Comparison of ENCODE assay signal across 9 mouse cellular contexts in the genomic region with DNA sequence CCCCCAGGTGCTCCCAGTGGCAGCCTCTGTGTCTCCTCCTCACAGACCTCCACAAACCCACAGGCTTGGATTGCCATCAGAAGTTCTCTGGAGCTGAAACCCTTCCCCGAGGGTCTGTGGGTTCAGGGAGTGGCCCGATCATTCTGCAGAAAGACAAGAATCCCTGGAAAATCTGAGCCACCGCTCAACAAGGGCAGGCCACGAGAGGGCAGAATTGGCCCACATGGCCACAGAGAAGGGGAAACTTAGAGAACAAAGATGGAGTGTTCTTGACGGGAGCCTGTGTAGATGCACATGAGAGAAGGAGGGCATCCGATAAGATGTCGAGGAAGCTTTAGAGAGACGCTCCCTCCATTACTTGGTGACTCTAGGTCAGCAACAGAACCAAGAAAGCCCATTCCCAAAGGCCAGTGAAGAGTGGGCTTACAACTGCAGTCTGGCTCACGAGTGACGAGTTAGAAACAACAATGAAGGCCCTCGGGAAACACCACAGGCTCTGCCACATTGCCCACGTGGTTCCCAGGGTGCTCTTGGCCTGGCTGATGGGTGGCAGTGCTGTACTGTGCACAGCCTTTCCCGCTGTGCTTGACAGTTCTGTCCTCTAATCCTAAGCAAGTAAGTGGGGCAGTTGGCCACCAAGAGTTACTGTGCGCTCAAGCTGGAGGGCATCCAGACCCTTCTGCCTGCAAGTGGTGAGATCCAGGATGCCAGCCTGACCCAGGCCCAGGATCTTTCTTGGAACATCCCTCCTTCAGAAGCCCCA. TPM values are rescaled to one million over a fixed set of nuclear protein-coding genes. Genes with fewer than 3 reads are reported as not detected.
DNase-seq lines count a peak whose midpoint lies in the region; TF ChIP-seq lines count a peak whose summit lies in the region.
"Had no signal": no experiment of that assay in that cellular context is flagged by ENCODE, and none has a peak within 500 bp of the region (broad histone marks: within the 10 kb centered on the region; RNA-seq: fewer than 3 reads in every experiment).

No protein-coding gene starts in this region.

- H3K27ac ChIP-seq in bone marrow, adult 2 months (ENCODE audit: control insufficient read depth, insufficient read depth, low read depth, low read length, poor library complexity): no peak overlapping the region
- peak overlapping the region; percentile 43 for H3K27ac ChIP-seq in layer of hippocampus, adult 2 months
- H3K27ac ChIP-seq: embryonic facial prominence, embryonic 13.5 days had no signal

- H3K4me3 ChIP-seq in bone marrow, adult 2 months (replicated peaks; ENCODE audit: control insufficient read depth, low read depth, low read length): no peak overlapping the region
- 0 out of 2 replicates have a peak overlapping the region, but pooled peaks have one; percentile 13 for H3K4me3 ChIP-seq in layer of hippocampus, adult 2 months
- H3K4me3 ChIP-seq: embryonic facial prominence, embryonic 13.5 days had no signal

- DNase-seq in kidney, adult 18-20 months: peak; percentile 23
- no peak for DNase-seq in kidney, adult 11 months
- peak; percentile 31 for DNase-seq in ES-CJ7 (ENCODE audit: low read depth, low spot score)
- DNase-seq in layer of hippocampus, adult 2 months (ENCODE audit: low spot score in 2 of 2): peak; percentile 53 to 61
- DNase-seq in retina, postnatal 1 day: peak; percentile 84
- DNase-seq in thymus, postnatal 14 days: no peak

- no peak for TF ChIP-seq POLR2A in bone marrow, adult 2 months (IDR thresholded peaks at IDR 0.05; ENCODE audit: borderline replicate concordance, control insufficient read depth, low read depth, low read length)

- WGBS in bone marrow, adult 2 months: 69% methylated on average over 14 of the region's 14 CpGs

- no peaks in the 10 kb centered on the region for H3K4me1 ChIP-seq in bone marrow, adult 2 months (ENCODE audit: control insufficient read depth, insufficient read depth, low read length)

- peak; percentile 29; the same call in 1 of the 2 replicates for TF ChIP-seq CTCF in bone marrow, adult 2 months (IDR thresholded peaks at IDR 0.05; ENCODE audit: control insufficient read depth, insufficient read depth, low read length)
- peak; percentile 81 for TF ChIP-seq CTCF in layer of hippocampus, adult 2 months (conservative IDR thresholded peaks at IDR 0.05)

RNA-seq across cellular contexts. Expression of a gene that starts 7.2 kb away (rescaled TPM):
- not detected in 2 replicates for polyA plus RNA-seq in bone marrow, adult 2 months (2011; ENCODE audit: insufficient read depth, insufficient read length, low replicate concordance, missing spikeins)
- not detected for total RNA-seq in layer of hippocampus, adult 2 months (2021)
- total RNA-seq: left cerebral cortex, postnatal 10 days had no signal
- polyA plus RNA-seq: embryonic facial prominence, embryonic 13.5 days had no signal

RNA-seq across cellular contexts. Expression of a gene that starts 37.8 kb away (rescaled TPM):
- polyA plus RNA-seq in bone marrow, adult 2 months (2011; ENCODE audit: insufficient read depth, insufficient read length, low replicate concordance, missing spikeins): not detected in 2 replicates
- not detected for total RNA-seq in layer of hippocampus, adult 2 months (2021)
- total RNA-seq: left cerebral cortex, postnatal 10 days had no signal
- polyA plus RNA-seq: embryonic facial prominence, embryonic 13.5 days had no signal

RNA-seq across cellular contexts. Expression of a gene that starts 53.0 kb away (rescaled TPM):
- 4.2 and 13.9 TPM in 2 replicates for polyA plus RNA-seq in bone marrow, adult 2 months (2011; ENCODE audit: insufficient read depth, insufficient read length, low replicate concordance, missing spikeins)
- 10 to 100 TPM; 25.5 to 35.0 TPM for total RNA-seq in layer of hippocampus, adult 2 months (2021)

Comparison
In these comparisons a context has a peak if more than half of its experiments do, and no peak if none do; other contexts are left out.
1. DNase-seq: peak in kidney, adult 18-20 months (single experiment), ES-CJ7 (single experiment), layer of hippocampus, adult 2 months (2 of 2) and retina, postnatal 1 day (single experiment); none in kidney, adult 11 months (single experiment) and thymus, postnatal 14 days (single experiment).